Mouse (Mus musculus) spleen, adult 2 months (tissue): Measurements from ENCODE around the gene Rab1b. TPM values are rescaled to one million over a fixed set of nuclear protein-coding genes. Genes with fewer than 3 reads are reported as not detected.

Experiments
- DNase-seq, 2 experiments: peaks; one replicate each; pipeline versions ENCODE4 v3.0.0 to v3.0.0-alpha.2; 2012 to 2021; ENCODE audit warnings: low spot score in 2 of 2, low read depth in 1 of 2
- H3K27ac ChIP-seq: fragments of 200-500 bp; 2 replicates; pipeline ENCODE4 v1.5.1; 2012; ENCODE audit warnings: low read length, inconsistent platforms; ENCODE audit not compliant: insufficient read depth
- H3K27me3 ChIP-seq: fragments of 200-500 bp; 2 replicates; pipeline ENCODE4 v1.6.1; 2012; ENCODE audit warnings: mild to moderate bottlenecking, moderate library complexity, low read length, inconsistent platforms; ENCODE audit not compliant: control insufficient read depth, insufficient read depth
- H3K36me3 ChIP-seq: fragments of 200-500 bp; 2 replicates; pipeline ENCODE4 v1.6.1; 2012; ENCODE audit warnings: mild to moderate bottlenecking, low read length, inconsistent platforms; ENCODE audit not compliant: control insufficient read depth, insufficient read depth
- H3K4me1 ChIP-seq: fragments of 200-500 bp; 2 replicates; pipeline ENCODE4 v1.6.1; 2011; ENCODE audit warnings: inconsistent platforms; ENCODE audit not compliant: control insufficient read depth, insufficient read depth, insufficient read length
- H3K4me3 ChIP-seq: fragments of 200-500 bp; 2 replicates; pipeline ENCODE4 v1.5.1; 2011; ENCODE audit warnings: mild to moderate bottlenecking, inconsistent platforms; ENCODE audit not compliant: insufficient read depth, insufficient read length; ENCODE audit errors: extremely low read depth
- CTCF ChIP-seq: fragments of 200-500 bp; IDR thresholded peaks from 2 replicates; pipeline ENCODE4 v1.5.1; 2011; ENCODE audit warnings: mild to moderate bottlenecking, inconsistent platforms; ENCODE audit not compliant: insufficient read depth, insufficient read length, insufficient replicate concordance; ENCODE audit errors: extremely low read depth
- POLR2A ChIP-seq: fragments of 200-500 bp; IDR thresholded peaks from 2 replicates; pipeline ENCODE4 v1.6.1; 2011; ENCODE audit warnings: low read depth, low read length, inconsistent platforms
- WGBS: fragments of 180-500 bp; shearing (Covaris S2); methylation state at CpG from one replicate; pipeline ENCODE4 v1.1.7; 2018; 5-methylcytosine and 5-hydroxymethylcytosine counted together
- polyA plus RNA-seq: library from polyadenylated mRNA; depleted of rRNA; stranded (reverse); fragments of >200 nt; gene quantifications from 2 replicates; pipeline ENCODE4 v1.2.3, GENCODE M21; 2012

The Rab1b gene
- polyA plus RNA-seq, 1 experiment = 116 TPM

DNA sequence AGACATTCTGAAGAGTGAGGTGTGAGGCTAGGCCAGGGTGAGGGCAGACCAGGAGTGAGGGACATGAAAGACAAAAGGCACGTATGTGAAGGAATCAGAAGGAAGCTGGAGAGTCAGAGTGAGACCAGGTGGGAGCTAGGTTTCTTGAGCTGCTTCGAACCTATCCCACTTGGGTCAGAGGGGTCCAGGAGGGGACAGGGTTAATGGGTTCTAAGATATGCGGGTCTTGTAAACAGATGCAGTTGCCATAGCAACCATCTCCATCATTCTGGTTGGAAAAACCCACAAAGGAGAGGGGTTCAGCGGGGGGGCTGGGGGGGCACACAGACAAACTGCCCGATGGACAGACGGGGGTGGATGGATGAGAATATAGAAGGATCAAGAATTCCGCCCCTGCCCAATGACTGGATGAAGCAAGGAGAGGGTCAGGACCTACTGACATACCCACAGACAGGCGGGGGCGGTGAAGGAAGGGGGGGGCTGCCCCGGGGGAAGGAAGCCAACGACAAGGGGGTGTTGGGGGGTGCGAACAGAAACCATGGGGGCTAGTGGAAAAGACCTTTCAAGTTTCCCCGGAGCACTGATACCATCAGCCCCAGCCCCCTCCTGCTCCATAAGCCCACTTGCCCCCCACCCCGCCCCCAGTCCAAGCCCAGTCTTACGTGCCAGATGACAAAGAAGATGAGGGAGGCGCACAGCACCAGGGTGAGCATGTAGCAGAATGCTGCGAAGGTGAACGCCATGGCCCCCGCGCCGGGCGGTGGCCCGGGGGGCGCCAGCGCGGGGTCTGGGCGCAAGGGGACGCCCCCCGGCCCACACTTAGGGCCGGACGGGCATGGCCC, 9.1 kb downstream of the Rab1b start:
- H3K27me3 ChIP-seq = peaks cover 4% of the 10 kb centered on the region
- peak overlapping the region; percentile 27; the same call in 1 of the 2 replicates for H3K4me3 ChIP-seq
- H3K36me3 ChIP-seq = peaks cover 27% of the 10 kb centered on the region
- H3K27ac ChIP-seq = no peak overlapping the region
- no peak for TF ChIP-seq POLR2A
- TF ChIP-seq CTCF = no peak
- peaks cover 8% of the 10 kb centered on the region for H3K4me1 ChIP-seq
- WGBS = 11% methylated on average over 24 of the region's 31 CpGs
- DNase-seq = no peak

- TF ChIP-seq POLR2A (no peak), CTCF (no peak)
- Histone ChIP-seq H3K36me3 (peaks cover 21% of the 10 kb centered on the region), H3K27me3 (peaks cover 4% of the 10 kb centered on the region), H3K4me1 (peaks cover 8% of the 10 kb centered on the region), H3K27ac (no peak overlapping the region), H3K4me3 (no peak overlapping the region)
- WGBS = 10% methylated on average over 9 of the region's 9 CpGs
- DNase-seq = no peak
Measured at GRCm38 (mm10) chr19:5095887-5096474, 10.9 kb downstream of the Rab1b start.

GRCm38 (mm10) chr19:5094746-5095417, 12.0 kb downstream of the Rab1b start:
- peaks cover 11% of the 10 kb centered on the region for H3K36me3 ChIP-seq
- H3K4me3 ChIP-seq = no peak overlapping the region
- H3K27ac ChIP-seq = no peak overlapping the region
- no peak for DNase-seq
- H3K4me1 ChIP-seq = peaks cover 8% of the 10 kb centered on the region
- TF ChIP-seq POLR2A (no peak), CTCF (no peak)
- WGBS = 52% methylated on average over 11 of the region's 11 CpGs
- peaks cover 4% of the 10 kb centered on the region for H3K27me3 ChIP-seq

- peaks cover 4% of the 10 kb centered on the region for H3K27me3 ChIP-seq
- WGBS = 1% methylated on average over 21 of the region's 21 CpGs
- peak; percentile 58 to 82 for DNase-seq
- no peak overlapping the region for H3K4me3 ChIP-seq
- peaks cover 7% of the 10 kb centered on the region for H3K36me3 ChIP-seq
- no peak overlapping the region for H3K27ac ChIP-seq
- no peak for TF ChIP-seq POLR2A
- peak; percentile 95 for TF ChIP-seq CTCF
- H3K4me1 ChIP-seq = peaks cover 8% of the 10 kb centered on the region
Measured at GRCm38 (mm10) chr19:5094243-5094632, 12.6 kb downstream of the Rab1b start.

DNA sequence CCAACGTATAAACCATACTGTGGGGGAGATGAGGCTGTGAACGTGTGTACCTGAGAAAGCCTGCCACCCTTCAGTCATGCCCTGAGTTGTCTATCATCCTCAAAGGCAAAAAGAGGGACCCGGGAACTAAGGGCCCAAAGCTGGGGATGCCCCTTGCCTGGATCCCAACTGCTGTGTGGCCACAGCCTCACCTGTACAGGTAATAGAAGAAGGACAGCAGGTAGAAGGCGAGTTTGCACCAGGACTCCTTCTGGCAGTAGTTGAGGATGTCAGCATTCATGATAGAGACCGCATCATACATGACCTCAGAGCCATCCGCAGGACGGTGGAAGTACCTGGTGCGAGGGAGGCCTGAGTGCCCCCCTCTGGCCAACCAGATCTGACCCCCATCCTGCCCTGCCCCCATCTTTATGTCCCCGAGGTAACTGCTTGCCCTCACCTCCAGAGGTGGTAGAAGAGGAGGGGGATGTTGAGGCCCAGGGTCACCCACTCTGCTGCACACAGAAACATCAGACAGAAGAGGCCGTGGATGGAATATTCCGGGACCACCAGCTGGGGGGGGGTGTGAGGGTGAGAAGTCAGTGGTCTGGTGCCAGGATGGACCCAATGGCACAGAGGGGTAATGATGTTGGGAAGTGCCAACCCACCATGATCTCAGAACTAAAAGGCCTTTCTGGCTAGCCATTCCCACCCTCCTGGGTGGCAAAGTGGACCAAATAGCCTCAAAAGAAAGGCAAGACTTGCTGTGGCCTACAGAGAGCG, 13.2 kb downstream of the Rab1b start:
- Histone ChIP-seq H3K27ac (no peak overlapping the region), H3K36me3 (peaks cover 7% of the 10 kb centered on the region), H3K4me1 (peaks cover 7% of the 10 kb centered on the region), H3K4me3 (no peak overlapping the region), H3K27me3 (peaks cover 4% of the 10 kb centered on the region)
- DNase-seq = no peak
- TF ChIP-seq POLR2A (no peak), CTCF (no peak)
- 79% methylated on average over 12 of the region's 12 CpGs for WGBS

DNA sequence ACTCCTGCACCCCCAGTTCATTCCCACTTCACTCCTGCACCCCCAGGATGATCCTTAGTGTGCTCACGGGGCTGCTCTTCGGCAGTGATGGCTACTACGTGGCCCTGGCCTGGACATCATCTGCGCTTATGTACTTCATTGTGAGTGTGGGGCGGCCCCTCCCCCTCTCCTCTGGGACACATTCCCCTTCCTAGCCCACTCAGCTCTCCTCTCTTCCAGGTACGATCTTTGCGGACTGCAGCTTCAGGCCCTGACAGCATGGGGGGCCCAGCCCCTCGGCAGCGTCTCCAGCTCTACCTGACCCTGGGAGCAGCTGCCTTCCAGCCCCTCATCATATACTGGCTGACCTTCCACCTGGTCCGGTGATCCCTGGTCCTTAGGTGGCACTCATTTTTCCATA, 14.8 kb downstream of the Rab1b start:
- TF ChIP-seq CTCF = no peak
- TF ChIP-seq POLR2A = no peak
- Histone ChIP-seq H3K4me3 (no peak overlapping the region), H3K4me1 (peaks cover 4% of the 10 kb centered on the region; the same call in 1 of the 2 replicates), H3K36me3 (peaks cover 7% of the 10 kb centered on the region), H3K27ac (no peak overlapping the region), H3K27me3 (no peaks in the 10 kb centered on the region)
- no peak for DNase-seq
- WGBS = 96% methylated on average over 10 of the region's 10 CpGs
